ENCODE assay signal across 8 mouse cellular contexts in genomic region chr19:41835816-41836215, GRCm38 (mm10). TPM values are rescaled to one million over a fixed set of nuclear protein-coding genes. Genes with fewer than 3 reads are reported as not detected.
A peak's percentile ranks its signal among the peaks of the same experiment; 100 is the strongest.
DNase-seq lines count a peak whose midpoint lies in the region; ATAC-seq and TF ChIP-seq lines count a peak whose summit lies in the region.

No protein-coding gene starts in this region.

- no peaks in the 10 kb centered on the region for H3K36me3 ChIP-seq in forebrain, postnatal 0 days (ENCODE audit: insufficient read depth)
- no peaks in the 10 kb centered on the region for H3K36me3 ChIP-seq in stomach, postnatal 0 days (ENCODE audit: control insufficient read depth, insufficient read depth, low read length)
- H3K36me3 ChIP-seq in kidney, adult 2 months (ENCODE audit: control insufficient read depth, insufficient read depth, low read length), result no peaks in the 10 kb centered on the region

- TF ChIP-seq CTCF in forebrain, postnatal 0 days (IDR thresholded peaks at IDR 0.05; ENCODE audit: low read depth), result no peak
- TF ChIP-seq CTCF in layer of hippocampus, adult 2 months (conservative IDR thresholded peaks at IDR 0.05), result no peak
- no peak for TF ChIP-seq CTCF in stomach, postnatal 0 days (IDR thresholded peaks at IDR 0.05; ENCODE audit: low read depth)
- TF ChIP-seq CTCF in kidney, adult 2 months (conservative IDR thresholded peaks at IDR 0.05; ENCODE audit: insufficient read depth, insufficient read length, low read depth, low read length), result no peak

- intact Hi-C loops in left cerebral cortex, postnatal 14 days (cut with DNase I), result no loop called here
- intact Hi-C loops in left cerebral cortex, postnatal 10 days (cut with DNase I), result no loop called here

- peak; percentile 92 for ATAC-seq in forebrain, postnatal 0 days
- ATAC-seq in megakaryocyte, adult 5-6 weeks (ENCODE audit: poor library complexity, severe bottlenecking), result peak; percentile 59; the same call in 1 of the 2 replicates
- ATAC-seq in stomach, postnatal 0 days (ENCODE audit: low FRiP score, low TSS enrichment), result peak; percentile 47

- 0% methylated on average over 6 of the region's 6 CpGs for WGBS in forebrain, postnatal 0 days
- WGBS in stomach, postnatal 0 days, result under 1% methylated on average over 6 of the region's 6 CpGs
- whole genome bisulfite sequencing in kidney, adult 2 months, result 16% methylated on average over 6 of the region's 6 CpGs

- H3K4me1 ChIP-seq in forebrain, postnatal 0 days (ENCODE audit: insufficient read depth), result peaks cover 22% of the 10 kb centered on the region
- no peaks in the 10 kb centered on the region for H3K4me1 ChIP-seq in stomach, postnatal 0 days (replicated peaks; ENCODE audit: control insufficient read depth, insufficient read depth)
- H3K4me1 ChIP-seq in kidney, adult 2 months (ENCODE audit: control insufficient read depth, insufficient read depth, low read length), result no peaks in the 10 kb centered on the region

- peak; percentile 35 to 44 for DNase-seq in left cerebral cortex, postnatal 14 days (ENCODE audit: low spot score in 2 of 2)
- DNase-seq in left cerebral cortex, postnatal 10 days (ENCODE audit: extremely low spot score in 1 of 2, low spot score in 2 of 2), result no peak
- peak; percentile 85 for DNase-seq in brain, adult 2 months (ENCODE audit: low read depth, low spot score)
- DNase-seq in forebrain, postnatal 0 days, result peak; percentile 76
- peak; percentile 56 to 74 for DNase-seq in layer of hippocampus, adult 2 months (ENCODE audit: low spot score in 2 of 2)
- peak; percentile 82 for DNase-seq in stomach, postnatal 0 days (ENCODE audit: low spot score)
- no peak for DNase-seq in kidney, adult 2 months

- no peaks in the 10 kb centered on the region for H3K27me3 ChIP-seq in forebrain, postnatal 0 days (ENCODE audit: insufficient read depth, low read length)
- no peaks in the 10 kb centered on the region for H3K27me3 ChIP-seq in stomach, postnatal 0 days (ENCODE audit: control insufficient read depth, insufficient read depth, low read length)
- no peaks in the 10 kb centered on the region for H3K27me3 ChIP-seq in kidney, adult 2 months (replicated peaks; ENCODE audit: control insufficient read depth, insufficient read depth, low read length)

- H3K9ac ChIP-seq in forebrain, postnatal 0 days, result peak overlapping the region; percentile 33; the same call in 1 of the 2 replicates
- no peak overlapping the region for H3K9ac ChIP-seq in stomach, postnatal 0 days (ENCODE audit: low read length)

- H3K4me2 ChIP-seq in forebrain, postnatal 0 days (ENCODE audit: low read depth), result peak overlapping the region; percentile 45
- 0 out of 2 replicates have a peak overlapping the region, but pooled peaks have one; percentile 23 for H3K4me2 ChIP-seq in stomach, postnatal 0 days (replicated peaks; ENCODE audit: low read depth)

- H3K27ac ChIP-seq in forebrain, postnatal 0 days (ENCODE audit: low read depth, low read length), result peak overlapping the region; percentile 70
- H3K27ac ChIP-seq in layer of hippocampus, adult 2 months, result peak overlapping the region; percentile 84
- H3K27ac ChIP-seq in stomach, postnatal 0 days (replicated peaks), result no peak overlapping the region
- no peak overlapping the region for H3K27ac ChIP-seq in kidney, adult 2 months (ENCODE audit: insufficient read depth, low read depth, low read length)

- H3K9me3 ChIP-seq in forebrain, postnatal 0 days (ENCODE audit: low read length), result no peaks in the 10 kb centered on the region
- no peaks in the 10 kb centered on the region for H3K9me3 ChIP-seq in stomach, postnatal 0 days (ENCODE audit: control insufficient read depth, low read length)

- TF ChIP-seq POLR2A in kidney, adult 2 months (IDR thresholded peaks at IDR 0.05; ENCODE audit: low read depth, low read length), result no peak

- no peak for TF ChIP-seq EP300 in stomach, postnatal 0 days (optimal IDR thresholded peaks at IDR 0.05)

- peak overlapping the region; percentile 16; the same call in 1 of the 2 replicates for H3K4me3 ChIP-seq in forebrain, postnatal 0 days (ENCODE audit: low read depth, low read length)
- H3K4me3 ChIP-seq in layer of hippocampus, adult 2 months, result peak overlapping the region; percentile 40
- H3K4me3 ChIP-seq in stomach, postnatal 0 days (ENCODE audit: low read depth, low read length), result no peak overlapping the region
- H3K4me3 ChIP-seq in kidney, adult 2 months (ENCODE audit: insufficient read depth, low read depth, low read length), result no peak overlapping the region

RNA-seq across cellular contexts. Expression of gene Frat1, which starts 6.0 kb away (rescaled TPM):
- total RNA-seq in left cerebral cortex, postnatal 14 days (2021), result 10 to 100 TPM; 11.2 to 14.7 TPM
- 10 to 100 TPM; 17.5 to 19.1 TPM for total RNA-seq in left cerebral cortex, postnatal 10 days (2021)
- total RNA-seq in forebrain, postnatal 0 days (2014; rRNA removed), result 40.2 and 43.4 TPM in 2 replicates
- 48.2 and 52.3 TPM in 2 replicates for polyA plus RNA-seq in forebrain, postnatal 0 days (2015; fragmentation: Nextera tagmentation; extraction: Ambion mirVana)
- 10 to 100 TPM; 22.0 to 27.1 TPM for total RNA-seq in layer of hippocampus, adult 2 months (2021)
- 5.2 and 6.3 TPM in 2 replicates for total RNA-seq in megakaryocyte, adult 5-6 weeks (2015)
- 6.1 and 6.3 TPM in 2 replicates for total RNA-seq in megakaryocyte, adult 5-6 weeks (2017)
- polyA plus RNA-seq in stomach, postnatal 0 days (2015; fragmentation: Nextera tagmentation; extraction: Ambion mirVana), result 9.3 and 9.8 TPM in 2 replicates
- 1.3 and 1.6 TPM in 2 replicates for polyA plus RNA-seq in kidney, adult 2 months (2012; rRNA removed)

RNA-seq across cellular contexts. Expression of gene Frat2, which starts 12.1 kb away (rescaled TPM):
- total RNA-seq in left cerebral cortex, postnatal 14 days (2021), result 10 to 100 TPM; 10.5 to 10.6 TPM
- total RNA-seq in left cerebral cortex, postnatal 10 days (2021), result 10 to 100 TPM; 11.0 to 11.6 TPM
- 14.4 and 22.4 TPM in 2 replicates for total RNA-seq in forebrain, postnatal 0 days (2014; rRNA removed)
- polyA plus RNA-seq in forebrain, postnatal 0 days (2015; fragmentation: Nextera tagmentation; extraction: Ambion mirVana), result 14.8 and 15.5 TPM in 2 replicates
- total RNA-seq in layer of hippocampus, adult 2 months (2021), result 10 to 100 TPM; 10.7 to 11.7 TPM
- 7.7 and 9.5 TPM in 2 replicates for total RNA-seq in megakaryocyte, adult 5-6 weeks (2015)
- total RNA-seq in megakaryocyte, adult 5-6 weeks (2017), result 9.2 and 9.4 TPM in 2 replicates
- polyA plus RNA-seq in stomach, postnatal 0 days (2015; fragmentation: Nextera tagmentation; extraction: Ambion mirVana), result 3.5 and 4.3 TPM in 2 replicates
- 1.4 TPM in 2 replicates for polyA plus RNA-seq in kidney, adult 2 months (2012; rRNA removed)

RNA-seq across cellular contexts. Expression of gene Arhgap19, which starts 34.0 kb away (rescaled TPM):
- 1 to 10 TPM; 3.0 TPM for total RNA-seq in left cerebral cortex, postnatal 14 days (2021)
- total RNA-seq in left cerebral cortex, postnatal 10 days (2021), result 1 to 10 TPM; 3.2 to 3.6 TPM
- 3.9 and 6.0 TPM in 2 replicates for total RNA-seq in forebrain, postnatal 0 days (2014; rRNA removed)
- polyA plus RNA-seq in forebrain, postnatal 0 days (2015; fragmentation: Nextera tagmentation; extraction: Ambion mirVana), result 3.1 and 3.2 TPM in 2 replicates
- 1 to 10 TPM; 2.2 to 2.5 TPM for total RNA-seq in layer of hippocampus, adult 2 months (2021)
- 48.5 and 50.3 TPM in 2 replicates for total RNA-seq in megakaryocyte, adult 5-6 weeks (2015)
- 62.7 and 65.3 TPM in 2 replicates for total RNA-seq in megakaryocyte, adult 5-6 weeks (2017)
- 2.7 and 3.5 TPM in 2 replicates for polyA plus RNA-seq in stomach, postnatal 0 days (2015; fragmentation: Nextera tagmentation; extraction: Ambion mirVana)
- 1.0 and 1.3 TPM in 2 replicates for polyA plus RNA-seq in kidney, adult 2 months (2012; rRNA removed)

Comparison
In these comparisons a context has a peak if more than half of its experiments do, and no peak if none do; other contexts are left out.
1. DNase-seq: peak in left cerebral cortex, postnatal 14 days (2 of 2), brain, adult 2 months (single experiment), forebrain, postnatal 0 days (single experiment), layer of hippocampus, adult 2 months (2 of 2) and stomach, postnatal 0 days (single experiment); none in left cerebral cortex, postnatal 10 days (0 of 2) and kidney, adult 2 months (single experiment).
2. H3K27ac ChIP-seq: peak in forebrain, postnatal 0 days (single experiment) and layer of hippocampus, adult 2 months (single experiment); none in stomach, postnatal 0 days (single experiment) and kidney, adult 2 months (single experiment).
3. H3K4me3 ChIP-seq: peak in forebrain, postnatal 0 days (single experiment) and layer of hippocampus, adult 2 months (single experiment); none in stomach, postnatal 0 days (single experiment) and kidney, adult 2 months (single experiment).
4. Peak in every context shown above with its lines, with median percentiles within 50 percentile points of each other: ATAC-seq.